Mouse (Mus musculus) yolk sac, embryonic 10.5 days (tissue): ENCODE data around the gene G3bp1.

ENCODE experiments used
- DNase-seq: peaks from one replicate; pipeline ENCODE4 v3.0.0-alpha.2; 2017; ENCODE audit warnings: low spot score

The G3bp1 gene

DNA sequence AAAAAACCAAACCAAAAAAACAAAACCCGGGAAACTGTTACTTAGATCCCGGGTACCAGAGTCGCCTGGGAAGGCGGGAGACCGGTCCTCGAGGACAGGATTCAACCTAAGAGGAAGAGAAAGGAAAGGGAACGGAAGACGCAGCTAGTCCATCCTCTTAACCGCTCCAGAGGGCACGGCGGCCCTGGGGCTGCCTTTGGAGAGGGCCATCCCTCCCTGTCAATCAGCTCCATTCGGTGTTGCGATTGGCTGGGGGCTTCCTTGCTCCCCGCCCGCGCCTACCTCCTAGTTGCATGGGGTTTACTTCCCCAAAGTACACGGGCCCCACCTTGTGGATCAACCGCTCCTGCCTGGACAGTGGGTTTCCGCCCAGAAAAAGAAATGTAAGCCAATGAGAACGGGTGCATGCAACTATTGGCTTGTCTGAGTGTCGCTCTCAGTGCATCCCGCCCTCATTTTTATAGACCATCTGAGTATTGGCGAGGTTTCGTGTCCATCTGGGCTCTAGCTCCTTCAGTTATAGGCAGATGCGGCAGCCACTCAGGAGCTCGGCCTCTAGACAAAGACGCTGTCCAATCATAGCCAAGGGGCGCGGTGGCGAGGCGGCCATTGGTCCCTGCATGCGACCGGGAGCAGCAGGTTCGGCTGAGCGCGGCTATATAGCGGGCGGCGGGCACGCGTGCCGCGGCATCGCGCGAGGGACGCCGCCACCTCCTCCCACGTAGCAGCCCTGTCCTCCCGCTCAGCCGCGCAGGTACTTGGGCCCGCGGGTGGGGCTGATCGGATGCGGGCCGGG, at the start of gene G3bp1:
Gene G3bp1, plus strand, starts transcription at position 638 of the 796 bp plus-strand sequence.
- DNase-seq, result peak; percentile 100

GRCm38 (mm10) chr11:55422978-55423377, 46.5 kb upstream of the G3bp1 start, which contains the start of gene Sparc:
Gene Sparc, minus strand, starts transcription at chr11:55423183.
- no peak for DNase-seq

GRCm38 (mm10) chr11:55423756-55424155, 45.7 kb upstream of the G3bp1 start:
- no peak for DNase-seq

GRCm38 (mm10) chr11:55424746-55425360, 44.6 kb upstream of the G3bp1 start:
- DNase-seq, result no peak

- peak; percentile 96 for DNase-seq
These were observed 41.1 kb upstream of the G3bp1 start for GRCm38 (mm10) chr11:55428186-55429012.

- DNase-seq, result no peak
These were observed 39.5 kb upstream of the G3bp1 start for GRCm38 (mm10) chr11:55429973-55430372.

- peak; percentile 54 for DNase-seq
These were observed 36.5 kb upstream of the G3bp1 start for GRCm38 (mm10) chr11:55432981-55433380.

DNA sequence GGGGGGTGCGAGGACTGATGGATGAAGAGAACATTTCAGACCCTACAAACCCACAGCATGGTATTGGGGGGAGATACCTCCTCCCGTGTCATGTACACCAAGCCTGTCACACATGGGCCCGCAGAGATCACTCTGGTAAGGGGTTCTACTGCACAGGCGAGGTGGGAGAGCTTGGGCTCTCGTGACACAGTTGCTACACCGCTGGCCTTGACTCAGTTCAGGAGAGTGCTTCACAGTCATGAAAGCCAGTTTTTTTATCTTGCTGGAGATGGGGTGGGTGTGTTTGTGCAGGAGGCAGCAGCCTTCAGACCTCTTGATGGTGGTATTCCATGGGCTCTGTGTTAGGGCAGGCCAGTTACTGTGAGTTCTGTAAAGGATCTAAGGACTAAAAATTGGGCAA, 33.4 kb upstream of the G3bp1 start:
- no peak for DNase-seq

DNA sequence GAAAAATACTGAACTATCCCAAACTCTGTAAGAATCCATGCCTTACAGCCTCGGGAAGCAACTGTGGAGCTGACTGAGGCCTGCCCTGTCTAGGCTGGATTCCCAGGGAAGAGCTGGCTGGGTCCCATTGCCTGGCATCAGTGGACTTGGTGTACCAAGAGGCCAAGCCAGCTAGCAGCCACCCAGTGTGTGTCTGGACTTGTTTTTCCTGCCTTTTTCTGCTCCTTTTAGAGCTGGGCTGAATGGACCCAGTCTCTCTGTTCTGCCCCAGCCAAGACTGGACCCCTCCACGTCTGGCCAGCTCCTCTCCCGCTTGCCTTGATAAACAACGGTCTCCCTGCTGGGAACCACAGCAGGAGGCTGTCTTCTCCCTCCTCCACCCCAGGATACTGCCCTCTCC, 31.5 kb upstream of the G3bp1 start:
- DNase-seq, result no peak

- DNase-seq, result no peak
These were observed 29.8 kb upstream of the G3bp1 start for GRCm38 (mm10) chr11:55439718-55440117.

- DNase-seq, result peak; percentile 65
These were observed 24.7 kb upstream of the G3bp1 start for GRCm38 (mm10) chr11:55444772-55445171.

GRCm38 (mm10) chr11:55446579-55446978, 22.9 kb upstream of the G3bp1 start:
- DNase-seq, result peak; percentile 80

GRCm38 (mm10) chr11:55449531-55449930, 20.0 kb upstream of the G3bp1 start:
- DNase-seq, result no peak

GRCm38 (mm10) chr11:55450311-55450710, 19.2 kb upstream of the G3bp1 start:
- no peak for DNase-seq

- no peak for DNase-seq
These were observed 15.8 kb upstream of the G3bp1 start for GRCm38 (mm10) chr11:55453640-55454039.

DNA sequence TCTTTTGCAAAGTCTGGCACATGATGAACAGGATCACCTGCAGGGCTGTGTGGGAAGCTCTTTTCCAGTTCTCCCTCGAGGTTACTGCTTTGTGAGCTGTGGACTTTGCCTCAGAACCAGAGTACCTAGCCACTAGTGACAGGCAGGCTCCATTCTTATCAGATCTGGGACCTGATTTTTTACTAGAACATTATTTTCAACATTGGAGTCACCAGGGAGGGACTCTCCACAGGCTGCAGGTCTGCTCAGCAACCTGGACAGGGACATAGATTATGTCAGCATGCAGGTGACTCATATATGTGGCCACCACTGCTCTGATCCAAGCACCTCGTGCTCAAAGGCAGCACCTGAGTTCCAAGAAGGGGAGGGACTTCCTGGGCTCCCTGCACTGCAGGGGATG, 14.3 kb upstream of the G3bp1 start:
- DNase-seq, result peak; percentile 64

GRCm38 (mm10) chr11:55458501-55458900, 11.0 kb upstream of the G3bp1 start:
- peak; percentile 83 for DNase-seq

DNA sequence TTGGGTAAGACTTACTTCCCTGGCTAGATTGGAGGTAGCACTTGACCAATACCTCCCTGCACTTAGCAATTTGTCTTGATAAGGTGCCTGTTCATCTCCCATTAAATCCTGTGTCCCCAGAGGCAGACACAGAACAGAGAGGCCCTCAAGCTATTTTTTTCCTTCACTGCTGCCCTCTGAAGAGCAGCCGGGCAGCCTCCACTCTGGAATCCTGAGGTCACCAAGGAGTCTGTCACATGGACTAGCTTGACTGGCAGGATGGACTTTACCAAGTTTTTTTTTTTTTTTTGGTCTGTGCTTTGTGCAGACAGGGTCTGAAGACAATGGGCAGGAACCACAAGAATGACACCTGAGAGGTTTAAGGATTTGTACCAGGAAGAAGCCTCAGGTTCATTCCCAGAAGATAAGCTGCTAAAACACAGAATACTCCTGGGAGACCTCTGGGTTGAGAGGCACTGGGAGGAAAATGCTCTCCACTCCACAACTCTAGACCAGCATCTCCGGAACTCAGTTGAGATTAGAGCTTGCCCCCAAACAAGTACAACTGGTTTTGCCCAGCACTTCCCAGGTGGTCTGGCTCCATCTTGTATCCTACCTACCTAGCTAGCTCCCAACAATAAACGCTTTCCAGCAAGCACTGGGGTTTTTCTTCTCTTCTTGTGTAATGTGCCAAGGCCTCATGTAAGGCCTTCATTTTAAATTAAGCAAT, 9.5 kb upstream of the G3bp1 start:
- DNase-seq, result no peak

GRCm38 (mm10) chr11:55460559-55461018, 8.9 kb upstream of the G3bp1 start:
- no peak for DNase-seq

GRCm38 (mm10) chr11:55461019-55461645, 8.4 kb upstream of the G3bp1 start, which contains the start of gene Atox1:
Gene Atox1, minus strand, starts transcription at chr11:55461239.
- DNase-seq, result peak; percentile 97

GRCm38 (mm10) chr11:55462149-55462548, 7.3 kb upstream of the G3bp1 start:
- no peak for DNase-seq
